Mouse (Mus musculus) bone marrow macrophage, adult 2 months (primary cell): Measurements from ENCODE around the gene Mdh2. TPM values are rescaled to one million over a fixed set of nuclear protein-coding genes. Genes with fewer than 3 reads are reported as not detected.

Source experiments
- H3K27ac ChIP-seq: 2 replicates; pipeline ENCODE4 v1.5.1; 2012; ENCODE audit warnings: low read depth, low read length; ENCODE audit not compliant: insufficient read depth
- H3K4me1 ChIP-seq: 2 replicates; pipeline ENCODE4 v1.6.1; 2012; ENCODE audit warnings: low read length; ENCODE audit not compliant: control insufficient read depth, insufficient read depth
- H3K4me3 ChIP-seq: 2 replicates; pipeline ENCODE4 v1.5.1; 2012; ENCODE audit warnings: mild to moderate bottlenecking, low read length, moderate library complexity; ENCODE audit not compliant: insufficient read depth
- CTCF ChIP-seq: IDR thresholded peaks from 2 replicates; pipeline ENCODE4 v1.5.1; 2012; ENCODE audit warnings: low read depth, mild to moderate bottlenecking, low read length, moderate library complexity
- POLR2A ChIP-seq: IDR thresholded peaks from 2 replicates; pipeline ENCODE4 v1.6.1; 2012; ENCODE audit warnings: mild to moderate bottlenecking, low read depth, low read length, borderline replicate concordance
- polyA plus RNA-seq: library from polyadenylated mRNA; stranded (reverse); fragments of >200 nt; gene quantifications from 2 replicates; pipeline ENCODE4 v1.2.4, GENCODE M21; 2012; ENCODE audit not compliant: missing spikeins, insufficient read depth, insufficient read length

Mdh2 gene
- polyA plus RNA-seq, 1 experiment, result 126 TPM

DNA sequence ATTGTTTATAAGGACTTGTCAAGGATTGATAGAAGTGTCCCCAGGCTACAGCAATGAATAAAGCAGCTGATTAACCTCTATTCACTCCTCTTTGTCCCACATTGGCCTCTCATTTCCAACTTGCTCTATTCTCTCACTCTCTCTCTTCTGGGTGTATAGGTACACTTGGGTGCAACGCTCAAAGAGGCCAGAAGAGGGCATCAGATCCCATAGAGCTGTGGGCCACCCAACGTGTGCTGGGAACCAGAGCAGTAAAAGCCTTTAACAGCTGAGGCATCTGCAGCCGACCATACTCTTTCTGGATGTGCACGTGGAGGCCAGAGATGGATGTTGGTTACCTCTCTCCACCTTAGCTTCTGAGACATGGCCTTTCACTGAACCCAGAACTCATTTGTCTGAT is 24.9 kb downstream of the Mdh2 start:
- no peak for TF ChIP-seq CTCF
- TF ChIP-seq POLR2A, result no peak
- no peak overlapping the region for H3K27ac ChIP-seq
- H3K4me3 ChIP-seq, result no peak overlapping the region
- no peaks in the 10 kb centered on the region for H3K4me1 ChIP-seq

GRCm38 (mm10) chr5:135803676-135804075 is 25.4 kb downstream of the Mdh2 start:
- TF ChIP-seq CTCF, result no peak
- TF ChIP-seq POLR2A, result no peak
- Histone ChIP-seq H3K4me3 (no peak overlapping the region), H3K27ac (no peak overlapping the region), H3K4me1 (no peaks in the 10 kb centered on the region)

DNA sequence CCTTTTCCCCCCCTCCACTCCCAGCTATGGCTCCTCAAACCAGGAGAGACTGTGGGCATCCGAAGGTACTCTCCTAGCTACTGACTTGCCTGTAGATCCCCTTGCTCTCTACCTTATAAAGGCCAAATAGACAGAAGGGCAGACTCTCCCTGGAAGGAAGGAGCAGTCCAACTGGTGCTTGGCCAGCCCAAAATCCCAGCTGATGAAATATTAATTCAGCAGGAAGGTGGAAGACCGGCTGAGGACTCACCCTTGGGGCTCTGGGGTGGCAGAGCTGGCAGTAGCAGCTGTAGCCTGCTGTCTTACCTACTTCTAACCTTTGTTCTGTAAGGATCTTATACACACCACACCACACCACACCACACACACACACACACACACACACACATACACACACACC is 26.5 kb downstream of the Mdh2 start:
- no peak overlapping the region for H3K27ac ChIP-seq
- TF ChIP-seq CTCF (no peak), POLR2A (no peak)
- no peaks in the 10 kb centered on the region for H3K4me1 ChIP-seq
- H3K4me3 ChIP-seq, result no peak overlapping the region

- no peak within 1 kb of the TSS for H3K27ac ChIP-seq
- no peaks in the 10 kb centered on the region for H3K4me1 ChIP-seq
- H3K4me3 ChIP-seq, result no peak within 1 kb of the TSS
- TF ChIP-seq CTCF (peak; percentile 92), POLR2A (no peak)
Observed at GRCm38 (mm10) chr5:135806555-135807262, 28.4 kb downstream of the Mdh2 start, which contains the start of gene Srrm3. Gene Srrm3 (plus strand): TSS chr5:135806890.

GRCm38 (mm10) chr5:135807263-135807637 is 29.0 kb downstream of the Mdh2 start:
- no peaks in the 10 kb centered on the region for H3K4me1 ChIP-seq
- H3K4me3 ChIP-seq, result no peak overlapping the region
- TF ChIP-seq POLR2A, result no peak
- no peak for TF ChIP-seq CTCF
- no peak overlapping the region for H3K27ac ChIP-seq

GRCm38 (mm10) chr5:135812991-135813390 is 34.7 kb downstream of the Mdh2 start:
- TF ChIP-seq POLR2A (no peak), CTCF (no peak)
- H3K27ac ChIP-seq, result no peak overlapping the region
- no peaks in the 10 kb centered on the region for H3K4me1 ChIP-seq

GRCm38 (mm10) chr5:135818491-135818890 is 40.2 kb downstream of the Mdh2 start:
- no peaks in the 10 kb centered on the region for H3K4me1 ChIP-seq
- H3K27ac ChIP-seq, result no peak overlapping the region
- TF ChIP-seq POLR2A (no peak), CTCF (no peak)
- no peak overlapping the region for H3K4me3 ChIP-seq

More at GRCm38 (mm10) chr5:135812991-135813390, 34.7 kb downstream of the Mdh2 start:
- no peak overlapping the region for H3K4me3 ChIP-seq

DNA sequence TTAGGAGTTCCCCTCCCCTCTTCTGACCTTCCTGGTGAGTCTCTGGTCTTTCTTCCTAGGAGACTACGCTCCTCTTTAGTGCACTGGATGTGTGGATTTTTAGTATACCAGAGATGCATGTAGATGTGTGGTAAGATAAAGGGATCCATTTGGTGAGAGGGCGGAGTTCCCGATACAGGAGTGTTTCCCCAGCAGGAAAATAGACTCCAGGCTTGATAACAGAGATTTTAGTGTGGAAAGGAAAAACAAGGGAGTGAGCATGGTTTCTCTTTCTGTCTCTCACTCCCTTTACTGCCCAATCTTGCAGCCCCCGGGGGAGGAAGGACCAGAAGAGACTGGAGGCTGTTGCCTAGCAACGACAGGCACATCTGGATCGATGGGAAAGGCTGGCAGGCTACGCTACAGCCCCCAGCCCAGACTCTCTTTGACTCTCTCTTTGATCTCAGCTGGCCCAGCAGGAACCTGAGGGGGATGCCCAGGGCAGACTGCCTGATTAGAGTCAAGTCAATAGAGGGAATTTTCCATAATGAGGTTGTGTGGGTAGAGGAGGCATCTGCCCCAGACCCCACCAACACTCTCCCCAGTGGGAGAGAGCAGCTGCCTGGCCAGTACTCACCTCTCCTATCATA is 44.1 kb downstream of the Mdh2 start:
- Histone ChIP-seq H3K27ac (no peak overlapping the region), H3K4me1 (no peaks in the 10 kb centered on the region), H3K4me3 (no peak overlapping the region)
- TF ChIP-seq POLR2A, result no peak

GRCm38 (mm10) chr5:135824517-135824916 is 46.2 kb downstream of the Mdh2 start:
- TF ChIP-seq POLR2A (no peak), CTCF (no peak)
- H3K4me1 ChIP-seq, result no peaks in the 10 kb centered on the region
- H3K27ac ChIP-seq, result no peak overlapping the region
- H3K4me3 ChIP-seq, result no peak overlapping the region

DNA sequence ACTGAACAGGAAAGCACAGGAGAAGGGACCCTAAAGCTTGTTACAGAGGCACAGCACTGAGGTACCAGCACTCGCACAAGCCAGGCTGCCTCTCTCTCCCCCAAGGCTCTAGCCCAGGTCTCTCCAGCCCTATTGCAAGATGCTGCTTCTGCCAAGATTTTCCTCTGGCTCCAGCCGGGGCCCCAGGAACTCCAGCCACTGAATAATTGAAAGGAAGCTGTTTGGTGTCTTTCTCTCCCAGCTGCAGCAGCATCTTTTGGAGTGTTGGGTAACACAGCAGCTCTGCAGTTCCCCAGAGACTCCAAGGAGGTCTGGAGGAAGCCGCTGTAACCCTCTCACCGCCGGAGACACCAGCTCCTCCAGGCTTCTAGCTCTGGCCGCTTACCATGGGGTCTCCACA is 47.9 kb downstream of the Mdh2 start:
- no peak overlapping the region for H3K27ac ChIP-seq
- TF ChIP-seq POLR2A, result no peak
- TF ChIP-seq CTCF, result no peak
- no peak overlapping the region for H3K4me3 ChIP-seq
- no peaks in the 10 kb centered on the region for H3K4me1 ChIP-seq
